Mouse (Mus musculus) layer of hippocampus, postnatal 36 days (tissue): ENCODE measurements around the gene Med20. TPM values are rescaled to one million over a fixed set of nuclear protein-coding genes. Genes with fewer than 3 reads are reported as not detected.

Source experiments
- DNase-seq, 2 experiments: peaks; one replicate each; pipeline ENCODE4 v3.0.0; 2022
- total RNA-seq, 2 experiments: library from RNA; stranded (reverse); gene quantifications; 2 replicates each; pipeline ENCODE4 v1.2.3; 2021

Med20 gene
- 10 to 100 TPM; 34.1 to 40.4 TPM for total RNA-seq

DNA sequence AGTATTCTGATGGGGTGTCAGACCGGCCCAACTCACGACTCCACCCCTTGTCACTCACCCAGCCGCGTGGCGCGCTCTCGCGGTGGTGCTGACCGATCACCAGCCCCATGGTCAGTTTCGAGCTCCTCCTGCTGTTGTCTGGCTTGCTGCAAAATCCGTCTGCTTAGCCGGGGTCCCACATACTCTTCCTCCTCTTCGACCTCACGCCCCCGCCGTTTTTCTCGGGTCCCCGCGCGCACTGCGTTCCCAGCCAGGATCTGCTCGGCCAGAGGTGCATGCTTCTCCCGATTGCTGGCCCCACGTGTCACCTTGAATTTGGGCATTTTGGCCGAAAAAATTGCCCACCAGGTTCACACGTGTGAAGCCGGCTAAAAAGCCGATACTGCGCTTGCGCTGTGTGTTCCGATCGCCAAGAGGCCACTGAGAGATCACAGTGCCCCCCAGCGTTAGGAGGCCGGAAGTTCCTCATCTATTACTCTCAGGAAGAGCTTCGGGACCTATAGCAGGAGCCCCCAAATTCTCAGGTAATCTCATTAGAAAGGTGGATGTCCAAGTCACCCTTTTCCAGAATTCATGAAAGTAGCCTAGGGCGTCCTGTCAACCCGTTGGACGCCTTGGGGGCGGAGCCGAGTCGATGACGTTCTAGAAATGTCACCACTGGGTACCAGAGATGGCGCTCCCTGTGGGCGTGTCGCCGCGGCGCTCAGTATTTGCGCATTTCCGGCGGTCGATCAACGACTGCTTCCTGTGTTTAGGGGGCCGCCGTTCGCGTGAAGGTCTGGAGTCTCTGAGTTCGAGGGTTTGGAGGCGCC, at the start of gene Med20, which contains the start of the genes Bysl and Gm20517:
Med20 (plus strand) TSS at position 734 of the 812 bp plus-strand sequence.
Bysl (minus strand) TSS at position 644 of the 812 bp plus-strand sequence.
Gm20517 (plus strand) TSS at position 741 of the 812 bp plus-strand sequence.
- peak; percentile 95 to 96 for DNase-seq

DNA sequence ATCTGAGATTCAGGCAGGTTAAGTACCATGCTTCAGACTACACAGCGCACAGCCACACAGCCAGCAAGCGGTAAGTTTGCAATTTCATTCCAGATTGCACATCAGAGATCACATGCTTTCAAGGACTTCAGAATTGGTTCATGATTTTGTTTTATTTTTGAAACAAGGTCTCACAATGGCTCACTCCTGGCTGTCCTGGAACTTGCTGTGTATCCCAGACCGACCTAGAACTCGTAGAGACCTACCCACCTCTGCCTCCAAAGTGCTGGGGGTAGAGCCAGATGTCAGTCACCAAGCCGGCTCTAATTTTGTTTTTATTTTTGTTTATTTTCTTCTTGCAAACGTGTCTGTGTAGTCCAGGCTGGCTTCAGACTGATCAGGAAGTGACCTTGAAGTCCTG, 48.5 kb upstream of the Med20 start:
- no peak for DNase-seq

DNA sequence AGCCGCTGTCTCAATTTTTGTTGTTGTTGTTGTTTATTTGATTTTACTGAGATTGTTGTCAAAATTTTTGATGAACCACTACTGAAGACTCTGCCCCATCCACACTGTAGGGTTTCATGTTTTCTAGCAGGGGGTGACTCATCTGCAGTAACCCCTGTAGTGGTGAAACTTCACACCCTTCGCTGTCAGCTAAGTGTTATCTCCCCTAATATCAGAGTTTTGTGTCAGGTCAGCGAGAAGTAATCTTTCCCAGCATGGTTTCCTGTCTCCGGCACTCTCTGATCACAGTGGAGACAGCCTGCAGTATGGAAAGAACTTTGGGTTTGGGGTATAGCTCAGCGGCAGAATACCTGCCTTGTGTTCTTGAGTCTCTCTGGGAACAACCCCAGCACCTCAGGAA, 46.8 kb upstream of the Med20 start:
- no peak for DNase-seq

DNA sequence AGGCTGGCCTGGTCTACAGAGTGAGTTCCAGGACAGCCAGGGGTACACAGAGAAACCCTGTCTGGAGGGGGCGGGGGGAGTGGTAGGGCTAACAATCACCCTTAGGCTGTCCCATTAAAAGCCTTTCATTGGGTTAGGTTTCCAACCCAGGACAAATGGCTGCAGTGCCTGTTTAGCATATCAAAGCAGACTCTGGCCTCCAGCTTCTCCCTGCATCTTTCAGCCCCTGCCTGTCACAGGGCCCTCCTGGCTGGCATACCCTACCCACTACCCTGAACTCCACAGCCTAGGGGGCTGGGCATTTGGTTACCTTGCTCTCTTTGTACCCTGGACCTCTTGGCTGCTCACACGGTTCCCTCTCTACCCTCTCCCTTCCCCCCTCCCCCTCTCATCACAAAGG, 45.2 kb upstream of the Med20 start:
- DNase-seq = no peak

DNA sequence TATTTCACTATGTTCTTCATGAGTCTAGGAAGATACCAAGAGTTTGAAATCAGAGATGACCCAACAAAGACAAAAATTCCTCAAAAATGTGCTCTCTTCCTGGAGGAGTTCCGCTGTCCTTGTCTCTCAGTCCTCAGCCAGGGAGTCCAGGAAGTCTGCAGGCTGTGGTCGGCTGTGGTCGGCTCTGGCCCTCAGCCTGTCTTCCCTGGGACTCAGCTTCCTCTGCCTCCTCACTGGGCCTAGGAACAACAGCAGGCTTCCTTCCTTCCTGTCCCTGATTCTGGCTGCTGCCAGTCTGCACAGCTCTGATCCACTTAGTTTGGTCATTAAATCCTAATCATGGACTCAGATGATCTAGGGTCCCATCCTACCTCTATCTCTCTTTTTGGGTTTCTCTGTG, 44.1 kb upstream of the Med20 start:
- no peak for DNase-seq

DNA sequence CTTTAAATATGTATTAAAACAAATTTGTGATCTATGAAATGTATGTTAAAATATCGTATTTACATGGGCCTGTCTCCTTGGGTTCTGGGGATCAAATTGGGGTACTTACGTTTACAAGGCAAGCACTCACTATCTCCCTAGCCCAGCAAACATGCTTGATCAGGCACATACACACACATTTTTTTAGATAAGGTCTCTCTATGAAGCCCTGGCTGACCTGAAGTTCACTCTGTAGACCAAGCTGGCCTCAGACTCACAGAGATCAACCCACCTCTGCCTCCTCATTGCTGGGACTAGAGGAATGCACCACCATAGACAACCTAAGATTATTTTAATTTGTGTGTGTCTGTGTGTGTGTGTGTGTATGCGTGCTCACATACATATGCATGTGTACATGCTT, 43.0 kb upstream of the Med20 start:
- no peak for DNase-seq

DNA sequence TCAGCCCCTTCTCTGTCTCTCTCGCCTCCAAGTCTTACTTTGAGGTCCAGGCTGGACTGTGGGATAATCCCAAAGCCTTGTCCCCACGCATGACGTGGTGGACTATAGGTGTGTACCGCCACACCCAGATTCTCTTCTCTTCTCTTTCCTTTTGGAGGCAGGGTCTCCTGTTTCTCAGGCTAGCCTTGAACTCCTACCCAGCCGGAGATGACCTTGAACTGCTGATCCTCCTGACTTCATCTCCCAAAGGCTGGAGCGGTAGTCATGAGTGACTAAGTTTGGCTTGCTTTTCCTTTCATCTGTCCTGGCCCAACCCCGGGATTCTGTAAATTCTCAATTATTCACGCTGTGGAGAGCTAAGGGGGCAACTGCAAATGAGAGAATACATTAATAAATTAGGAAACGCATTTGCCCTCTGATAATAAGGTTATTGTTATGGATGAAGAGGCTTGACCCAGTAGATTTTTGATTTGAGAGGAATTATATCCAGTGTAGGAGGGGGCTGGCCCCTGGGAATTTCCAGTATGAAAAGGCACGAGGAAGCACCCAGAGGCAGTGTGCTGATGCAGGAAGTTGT, 42.3 kb upstream of the Med20 start:
- no peak for DNase-seq

DNA sequence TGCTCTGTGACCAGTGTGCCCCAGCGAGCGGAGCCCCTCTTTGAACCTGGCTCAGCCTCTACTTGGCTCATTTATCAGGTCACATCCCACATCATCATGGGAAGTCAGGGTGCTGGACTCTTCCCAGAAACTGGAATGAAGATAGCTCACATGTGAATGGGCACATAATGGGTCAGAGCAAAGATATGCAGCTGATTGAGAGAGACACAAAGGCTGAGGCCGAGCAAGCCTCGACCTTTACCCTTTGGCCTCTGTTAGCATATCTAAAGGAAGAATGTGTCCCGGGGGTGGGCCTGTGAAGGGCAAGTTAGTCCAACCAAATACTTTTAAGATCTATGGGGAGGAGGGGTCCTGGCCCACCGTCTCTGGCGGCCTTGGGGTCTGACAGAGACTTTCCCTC, 39.8 kb upstream of the Med20 start:
- DNase-seq = no peak

DNA sequence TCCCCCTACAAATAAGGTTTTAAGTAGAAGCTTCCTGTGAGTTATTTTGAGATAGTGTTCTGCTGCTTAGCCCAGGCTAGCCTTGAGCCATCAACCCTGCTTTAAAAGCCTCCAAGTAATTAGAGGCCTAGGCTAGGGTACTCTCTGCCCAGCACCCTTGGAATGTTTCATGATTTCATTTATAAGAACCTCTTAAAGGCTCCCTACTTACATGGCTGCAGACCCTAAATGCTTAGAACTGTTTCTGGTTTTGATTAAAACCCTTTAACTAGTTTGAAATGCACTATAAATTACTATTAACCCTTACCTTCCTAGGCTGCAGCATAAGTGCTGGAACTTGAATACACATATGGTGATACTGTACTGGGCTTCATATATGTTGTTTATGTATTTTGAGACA, 38.9 kb upstream of the Med20 start:
- DNase-seq = no peak

DNA sequence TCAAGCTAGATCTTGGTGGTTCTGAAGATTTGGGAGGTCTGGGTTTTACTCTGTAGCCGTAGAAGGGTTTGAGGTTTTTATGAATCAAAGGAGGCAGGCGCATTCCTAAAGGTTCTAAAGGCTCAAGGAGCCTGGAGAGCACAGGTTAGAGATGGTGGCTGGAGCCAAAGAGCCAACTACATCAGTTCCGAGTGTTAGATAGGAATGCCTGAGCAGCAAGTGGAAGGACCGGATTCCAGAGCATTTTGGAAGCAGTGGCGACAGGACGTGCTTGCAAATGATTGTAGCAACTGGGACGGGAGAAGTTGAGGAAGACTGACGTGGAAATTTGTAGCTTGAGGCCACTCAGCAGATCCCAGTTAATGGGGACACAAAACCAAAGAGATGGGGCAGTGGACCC, 37.4 kb upstream of the Med20 start:
- no peak for DNase-seq

DNA sequence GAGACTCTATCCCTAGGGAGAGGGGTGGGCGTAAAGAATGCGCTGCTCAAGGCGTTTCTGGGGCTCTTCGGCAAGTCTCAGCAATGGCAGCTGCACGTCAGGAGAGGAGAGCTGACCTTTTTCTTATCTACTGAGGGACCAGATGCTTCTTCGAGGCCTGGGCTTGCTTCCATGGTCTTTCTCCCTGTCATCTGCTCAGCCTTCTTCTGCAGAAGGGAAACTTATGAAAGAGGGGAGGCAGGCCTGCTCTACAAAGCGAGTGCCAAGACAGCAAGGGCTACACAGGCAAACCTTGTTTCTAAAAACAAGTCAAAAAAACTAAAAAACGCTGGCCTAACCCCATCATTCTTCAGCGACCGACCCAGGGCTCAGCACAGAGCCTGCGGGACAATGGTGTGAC, 36.6 kb upstream of the Med20 start:
- DNase-seq = no peak

DNA sequence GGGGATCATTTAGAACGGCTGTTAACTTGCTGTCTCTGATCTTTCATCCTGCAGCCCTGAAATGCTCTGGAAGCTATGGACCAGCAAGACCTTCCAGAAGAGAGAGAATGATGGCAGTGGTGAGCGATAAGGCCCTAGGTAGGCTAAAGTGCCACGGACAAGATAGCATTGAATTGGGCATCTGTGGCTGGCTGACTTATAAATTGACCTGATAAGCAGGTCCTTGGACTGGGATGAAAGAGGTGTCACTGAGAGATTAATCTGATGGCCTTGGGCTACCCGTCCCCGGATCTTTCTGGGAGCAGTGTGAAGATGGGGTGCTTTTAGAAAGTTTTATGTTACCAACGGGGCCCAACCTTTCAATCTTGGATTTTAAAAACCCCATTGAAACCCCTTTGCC, 32.7 kb upstream of the Med20 start:
- no peak for DNase-seq

DNA sequence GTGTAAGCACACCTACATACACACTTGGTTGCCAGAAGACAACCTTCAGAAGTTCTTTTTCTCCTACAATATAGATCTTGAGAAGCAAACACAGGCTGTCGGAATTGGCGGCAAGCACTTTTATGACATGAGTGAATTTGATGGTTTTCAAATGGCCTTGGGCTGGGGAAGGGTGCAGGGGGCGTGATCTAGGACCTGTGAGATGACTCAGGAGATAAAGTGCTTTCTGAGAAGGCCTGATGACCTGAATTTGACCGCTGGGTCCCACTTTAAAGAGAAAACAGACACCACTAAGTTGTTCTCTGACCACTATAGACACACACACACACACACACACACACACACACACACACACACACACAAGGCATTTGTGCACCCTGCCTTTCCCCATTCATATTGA, 30.4 kb upstream of the Med20 start:
- DNase-seq = no peak

DNA sequence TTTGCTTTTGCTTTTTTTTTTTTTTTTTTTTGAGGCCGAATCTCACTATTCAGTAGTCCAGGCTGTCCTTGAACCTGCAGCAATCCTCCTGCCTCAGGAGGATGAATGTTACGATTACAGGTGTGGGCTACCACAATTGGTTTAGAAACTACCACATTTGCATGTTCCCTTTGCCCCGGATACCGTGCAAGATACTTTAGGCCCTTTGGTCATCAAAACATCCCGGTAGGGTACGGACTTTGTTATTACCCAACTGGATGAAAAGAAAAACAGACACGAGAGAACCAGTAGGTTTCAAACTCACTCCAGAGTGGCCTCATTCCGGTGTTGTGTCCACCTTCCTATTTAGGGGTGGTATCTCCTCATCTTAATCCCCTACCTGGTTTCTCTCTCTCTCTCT, 22.9 kb upstream of the Med20 start:
- DNase-seq = no peak

DNA sequence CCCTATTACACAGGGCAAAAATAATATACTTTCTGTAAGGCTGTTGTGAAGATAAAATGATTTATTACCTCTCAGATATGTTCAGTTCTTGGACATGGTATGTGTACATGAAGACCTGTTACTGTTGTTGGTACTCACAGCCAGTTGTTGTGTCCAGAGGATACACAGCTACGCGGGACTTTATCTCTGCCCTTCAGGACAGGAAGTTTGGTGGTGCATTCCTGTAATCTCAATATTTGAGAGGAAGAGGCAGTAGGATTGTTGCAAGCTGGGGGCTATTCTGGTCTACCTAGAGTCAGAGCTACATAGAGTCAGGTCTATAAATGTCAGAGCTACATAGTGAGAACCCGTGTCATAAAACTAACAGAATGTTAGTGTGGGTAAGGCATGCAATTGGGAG, 20.3 kb upstream of the Med20 start:
- DNase-seq = no peak

DNA sequence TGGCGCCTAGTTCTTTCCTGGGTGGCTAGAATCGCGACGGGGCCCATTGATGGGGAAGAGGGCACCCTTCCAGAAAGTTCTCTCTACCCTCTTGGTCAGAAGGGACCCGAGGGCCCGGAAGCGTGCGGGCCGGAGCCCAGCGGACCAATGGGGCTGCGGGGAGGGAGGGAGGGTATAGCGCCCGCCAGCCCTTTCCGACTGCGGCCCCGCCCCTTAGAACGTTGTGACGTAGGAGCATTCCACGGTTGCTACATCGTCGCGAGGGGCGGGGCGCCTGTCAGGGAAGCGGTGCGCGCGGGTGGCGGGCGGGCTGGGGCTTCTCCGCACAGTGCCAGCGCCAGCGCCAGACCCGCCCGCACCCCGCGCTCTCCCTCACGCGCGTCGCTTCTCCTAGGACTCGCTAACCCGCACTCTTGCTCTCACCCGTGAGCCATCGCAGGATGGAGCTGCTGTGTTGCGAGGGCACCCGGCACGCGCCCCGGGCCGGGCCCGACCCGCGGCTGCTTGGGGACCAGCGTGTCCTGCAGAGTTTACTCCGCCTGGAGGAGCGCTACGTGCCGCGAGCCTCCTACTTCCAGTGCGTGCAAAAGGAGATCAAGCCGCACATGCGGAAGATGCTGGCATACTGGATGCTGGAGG, 18.0 kb upstream of the Med20 start:
- peak; percentile 86 to 89 for DNase-seq

DNA sequence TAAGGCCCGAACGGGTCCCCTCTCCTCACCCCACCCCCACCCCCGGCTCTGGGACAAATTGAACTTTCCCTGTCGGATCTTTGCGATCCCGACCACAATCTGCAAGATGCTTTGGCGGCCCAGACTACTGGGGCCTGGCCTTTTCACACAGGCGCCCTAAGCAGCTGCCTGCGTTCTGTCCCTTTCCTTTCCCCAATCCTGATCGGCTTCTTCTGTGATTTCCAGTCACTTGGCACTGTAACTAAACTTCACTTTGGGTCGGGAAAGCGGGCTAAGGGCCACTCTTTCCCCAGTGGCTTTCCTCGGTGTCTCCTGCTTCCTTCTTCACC, 17.6 kb upstream of the Med20 start:
- DNase-seq = no peak

DNA sequence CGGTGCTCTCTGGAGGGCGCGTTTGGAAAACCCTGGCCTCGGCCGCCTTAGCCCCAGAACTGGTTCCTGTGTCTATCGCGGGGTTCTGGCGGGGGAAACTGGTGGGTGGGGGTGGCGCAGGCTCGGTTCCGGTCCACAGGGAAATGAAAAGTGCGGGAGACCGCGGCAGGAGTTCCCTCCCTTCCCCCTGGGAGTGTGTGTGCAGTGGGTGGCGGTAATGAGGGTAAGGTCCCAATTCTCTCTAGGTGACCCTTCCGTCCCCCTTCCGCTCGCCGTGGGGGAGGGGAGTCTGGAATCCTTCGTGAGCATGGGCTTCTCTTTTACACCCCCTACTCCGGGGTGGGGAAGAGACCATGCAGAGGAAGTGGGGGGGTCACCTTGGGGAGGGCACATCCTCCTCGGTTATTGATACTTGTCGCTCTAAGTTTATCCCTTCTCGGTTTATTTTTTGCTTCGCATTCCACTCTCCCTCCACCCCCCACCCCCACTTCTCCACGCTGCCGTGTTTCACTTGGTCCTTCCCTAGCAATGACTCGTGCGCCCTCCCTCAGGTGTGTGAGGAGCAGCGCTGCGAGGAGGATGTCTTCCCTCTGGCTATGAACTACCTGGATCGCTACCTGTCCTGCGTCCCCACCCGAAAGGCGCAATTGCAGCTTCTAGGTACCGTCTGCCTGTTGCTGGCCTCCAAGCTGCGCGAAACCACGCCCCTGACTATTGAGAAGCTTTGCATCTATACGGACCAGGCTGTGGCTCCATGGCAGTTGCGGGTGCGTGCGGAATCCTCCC, 17.0 kb upstream of the Med20 start:
- DNase-seq = peak in 1 of 2 experiments; percentile 31

DNA sequence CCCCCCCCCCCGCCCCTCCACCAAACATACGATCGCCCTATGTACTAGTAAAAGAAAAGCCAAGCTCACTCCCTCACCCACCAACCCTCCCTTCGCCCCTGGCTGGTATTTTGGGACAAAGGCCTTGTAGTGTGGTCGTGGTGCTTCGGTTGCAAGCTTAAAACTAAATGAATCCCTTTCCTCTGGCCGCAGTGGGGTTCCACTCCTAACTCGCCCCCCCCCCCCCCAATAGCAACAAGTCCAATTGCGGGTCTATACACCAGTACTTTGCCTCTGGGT, 16.5 kb upstream of the Med20 start:
- no peak for DNase-seq

DNA sequence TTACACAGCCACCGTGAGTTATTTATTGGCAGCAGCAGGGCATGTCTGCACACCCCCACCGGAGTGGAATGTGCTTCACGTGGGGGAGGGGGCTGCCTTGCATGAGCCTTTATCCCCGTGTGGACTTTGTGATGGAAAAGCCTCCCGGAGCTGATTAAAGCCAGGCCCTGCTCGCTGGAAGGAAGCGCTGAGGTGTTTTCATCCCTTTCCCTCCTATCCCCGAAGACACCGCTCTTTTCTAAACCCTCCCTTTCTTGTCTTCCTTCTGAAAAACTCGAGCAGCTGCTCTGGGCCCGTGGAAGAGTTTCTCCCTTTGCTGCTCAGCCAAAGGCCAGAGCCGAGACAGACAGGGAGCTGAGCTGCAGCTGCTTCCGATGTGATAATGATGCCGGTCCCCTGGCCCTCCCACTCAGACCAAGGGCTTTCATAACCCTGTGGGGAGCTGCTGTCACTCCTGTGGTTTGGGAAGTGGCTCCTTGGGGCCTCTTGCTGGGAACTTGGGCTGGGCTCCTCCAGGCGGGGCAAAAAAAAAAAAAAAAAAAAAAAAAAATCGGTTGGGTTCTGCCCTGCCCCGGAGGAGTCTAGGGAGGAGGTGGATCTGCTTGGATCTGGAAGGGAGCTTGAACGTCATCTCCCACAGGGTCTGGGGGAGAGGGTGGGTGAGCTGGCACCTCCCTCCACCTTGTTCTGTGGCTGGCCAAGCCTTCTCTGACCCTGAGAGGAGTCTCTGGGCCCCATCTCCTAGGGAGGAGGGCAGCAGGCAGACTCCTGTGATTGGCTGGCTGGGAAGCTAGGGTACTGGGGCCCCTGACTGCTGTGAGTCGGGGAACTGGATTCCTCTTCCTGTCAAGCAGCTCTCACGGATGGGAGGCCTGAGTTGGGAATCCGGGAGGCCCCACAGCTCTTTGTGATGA, 15.9 kb upstream of the Med20 start:
- no peak for DNase-seq

DNA sequence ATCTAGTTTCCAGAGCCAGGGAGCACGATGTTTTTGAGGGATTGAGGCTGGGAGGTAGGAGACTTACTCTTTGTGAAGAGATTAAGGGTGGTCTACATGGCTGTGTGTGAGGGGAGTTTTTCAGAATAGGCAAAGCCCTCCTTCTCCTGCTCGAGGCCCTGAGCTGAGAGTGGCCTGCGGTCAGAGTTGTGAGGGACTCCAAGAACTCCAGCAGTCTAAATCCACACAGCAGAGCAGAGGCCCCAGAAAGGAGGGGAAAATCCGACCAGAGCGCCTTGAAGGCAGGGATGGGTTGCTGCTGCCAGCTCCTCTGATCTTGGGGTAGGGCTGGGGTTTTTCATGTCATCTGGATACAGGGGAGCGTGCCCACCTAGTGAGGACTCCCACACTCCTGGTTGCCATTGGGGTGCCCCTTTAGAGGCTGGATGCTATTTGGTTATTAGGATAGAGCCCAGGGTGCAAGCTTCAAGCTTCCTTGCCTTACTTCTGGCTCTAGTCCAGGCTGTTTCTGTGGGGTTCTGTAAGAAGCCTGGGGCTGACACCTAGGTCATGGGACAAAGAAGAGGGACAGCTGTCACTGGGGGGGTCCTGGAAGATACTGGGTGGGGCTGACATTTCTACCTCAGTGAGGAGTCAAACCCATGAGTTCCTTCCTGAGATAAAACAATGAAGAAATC, 15.1 kb upstream of the Med20 start:
- DNase-seq = no peak

DNA sequence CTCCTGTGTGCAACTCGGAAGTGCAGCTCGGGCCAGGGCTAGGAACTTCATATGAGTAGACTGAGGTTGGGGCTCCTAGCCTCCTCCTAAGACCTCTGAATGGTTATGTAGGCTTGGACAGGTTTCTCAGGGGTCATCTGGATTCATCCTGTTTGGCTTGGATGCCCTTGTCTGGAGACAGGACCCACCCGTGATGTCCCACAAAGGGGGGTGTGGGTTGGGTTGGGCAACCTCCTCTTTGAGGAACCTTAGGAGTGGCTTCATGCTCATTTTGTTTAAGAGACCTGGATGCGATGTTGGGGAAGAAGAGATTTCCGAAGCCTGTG, 14.6 kb upstream of the Med20 start:
- DNase-seq = no peak
